Mouse (Mus musculus) heart, embryonic 14.5 days (tissue): ENCODE measurements around the gene Lysmd1. TPM values are rescaled to one million over a fixed set of nuclear protein-coding genes. Genes with fewer than 3 reads are reported as not detected.

Experiments used
- ATAC-seq: fragments of 200-750 bp; cut with Nextera tagmentation; 2 replicates; pipeline ENCODE4 v1.8.0; 2017; ENCODE audit warnings: low read depth, moderate TSS enrichment; ENCODE audit not compliant: insufficient number of reproducible peaks, insufficient read depth, low FRiP score
- H3K27ac ChIP-seq, 2 experiments: fragments of 200-500 bp in 1 of 2; fragments of 300-500 bp in 1 of 2; sonication (generic) in 1 of 2; replicated peaks in 1 of 2; 2 replicates each; pipeline ENCODE4 v1.5.1; 2012 to 2014; ENCODE audit warnings: low read depth in 2 of 2, low read length in 2 of 2, control low read depth in 1 of 2, mild to moderate bottlenecking in 1 of 2, mixed read lengths in 1 of 2; ENCODE audit not compliant: control insufficient read depth in 1 of 2, insufficient read depth in 1 of 2
- H3K27me3 ChIP-seq: fragments of 300-500 bp; sonication (generic); 2 replicates; pipeline ENCODE4 v1.6.1; 2014; ENCODE audit warnings: mild to moderate bottlenecking, low read length, control low read depth; ENCODE audit not compliant: control insufficient read depth, insufficient read depth
- H3K36me3 ChIP-seq: fragments of 300-500 bp; sonication (generic); 2 replicates; pipeline ENCODE4 v1.6.1; 2014; ENCODE audit warnings: mild to moderate bottlenecking, control low read depth, low read length, mixed read lengths; ENCODE audit not compliant: control insufficient read depth, insufficient read depth
- H3K4me1 ChIP-seq, 2 experiments: fragments of 200-500 bp in 1 of 2; fragments of 300-500 bp in 1 of 2; sonication (generic) in 1 of 2; 2 replicates each; pipeline ENCODE4 v1.6.1; 2012 to 2014; ENCODE audit warnings: low read length in 2 of 2, control low read depth in 1 of 2, mixed read lengths in 1 of 2; ENCODE audit not compliant: control insufficient read depth in 2 of 2, insufficient read depth in 2 of 2
- H3K4me2 ChIP-seq: fragments of 300-500 bp; sonication (generic); 2 replicates; pipeline ENCODE4 v1.6.1; 2014; ENCODE audit warnings: mild to moderate bottlenecking, low read length
- H3K4me3 ChIP-seq, 2 experiments: fragments of 200-500 bp in 1 of 2; fragments of 300-500 bp in 1 of 2; sonication (generic) in 1 of 2; 2 replicates each; pipeline ENCODE4 v1.5.1; 2012 to 2014; ENCODE audit warnings: low read length in 2 of 2, mild to moderate bottlenecking in 2 of 2, control low read depth in 1 of 2, low read depth in 1 of 2, moderate library complexity in 1 of 2; ENCODE audit not compliant: control insufficient read depth in 1 of 2, insufficient read depth in 1 of 2
- H3K9ac ChIP-seq: fragments of 300-500 bp; sonication (generic); 2 replicates; pipeline ENCODE4 v1.6.1; 2014; ENCODE audit warnings: mild to moderate bottlenecking, low read length
- H3K9me3 ChIP-seq: fragments of 300-500 bp; sonication (generic); 2 replicates; pipeline ENCODE4 v1.6.1; 2016; ENCODE audit warnings: low read length, control low read depth; ENCODE audit not compliant: control insufficient read depth
- WGBS: fragments of 180-500 bp; shearing (Covaris S2); extraction: QIAGEN DNeasy Blood & Tissue Kit; methylation state at CpG from one replicate; pipeline ENCODE4 v1.1.7; 2014; 5-methylcytosine and 5-hydroxymethylcytosine counted together
- polyA plus RNA-seq: library from polyadenylated mRNA; unstranded; fragments of >200 nt; fragmentation: Nextera tagmentation; extraction: Ambion mirVana; gene quantifications from 2 replicates; pipeline ENCODE4 v1.2.1, GENCODE M21; 2014

Gene Lysmd1
- polyA plus RNA-seq, 1 experiment from 2014 or later: 8.1 TPM

GRCm38 (mm10) chr3:95147924-95148323 lies 14.0 kb downstream of the Lysmd1 start:
- no peaks in the 10 kb centered on the region for H3K27me3 ChIP-seq
- WGBS: 61% methylated on average over 3 of the region's 3 CpGs
- H3K36me3 ChIP-seq: no peaks in the 10 kb centered on the region
- H3K4me1 ChIP-seq: no peaks in the 10 kb centered on the region
- no peak overlapping the region for H3K4me2 ChIP-seq
- no peak overlapping the region for H3K27ac ChIP-seq
- H3K9me3 ChIP-seq: no peaks in the 10 kb centered on the region
- H3K9ac ChIP-seq: no peak overlapping the region
- H3K4me3 ChIP-seq: no peak overlapping the region
- ATAC-seq: no peak

GRCm38 (mm10) chr3:95153874-95154273 lies 20.0 kb downstream of the Lysmd1 start:
- Histone ChIP-seq H3K9me3 (no peaks in the 10 kb centered on the region), H3K4me1 (no peaks in the 10 kb centered on the region), H3K4me2 (no peak overlapping the region), H3K9ac (no peak overlapping the region), H3K4me3 (no peak overlapping the region), H3K27ac (no peak overlapping the region), H3K27me3 (no peaks in the 10 kb centered on the region), H3K36me3 (no peaks in the 10 kb centered on the region)
- ATAC-seq: no peak
- 59% methylated on average over 4 of the region's 4 CpGs for WGBS

GRCm38 (mm10) chr3:95159511-95159986 lies 25.7 kb downstream of the Lysmd1 start:
- Histone ChIP-seq H3K9ac (peak overlapping the region; percentile 62), H3K27ac (no peak overlapping the region), H3K4me2 (peak overlapping the region; percentile 98), H3K9me3 (no peaks in the 10 kb centered on the region), H3K27me3 (no peaks in the 10 kb centered on the region; the same call in 1 of the 2 replicates), H3K4me1 (peaks cover 19 to 36% of the 10 kb centered on the region in 2 experiments), H3K4me3 (peak overlapping the region; percentile 78 to 85), H3K36me3 (no peaks in the 10 kb centered on the region)
- ATAC-seq: no peak
- 17% methylated on average over 8 of the region's 8 CpGs for WGBS

- H3K4me3 ChIP-seq: peak within 1 kb of the TSS; percentile 78 to 85
- H3K27ac ChIP-seq: no peak within 1 kb of the TSS
- H3K27me3 ChIP-seq: no peaks in the 10 kb centered on the region; the same call in 1 of the 2 replicates
- no peaks in the 10 kb centered on the region for H3K9me3 ChIP-seq
- under 1% methylated on average over 64 of the region's 66 CpGs for WGBS
- H3K9ac ChIP-seq: peak within 1 kb of the TSS; percentile 80
- peak within 1 kb of the TSS; percentile 98 for H3K4me2 ChIP-seq
- H3K4me1 ChIP-seq: peaks cover 20 to 39% of the 10 kb centered on the region in 2 experiments
- H3K36me3 ChIP-seq: no peaks in the 10 kb centered on the region
- peak; percentile 94 for ATAC-seq
These were observed 26.4 kb downstream of the Lysmd1 start, which contains the start of gene Sema6c for GRCm38 (mm10) chr3:95159987-95160963. Sema6c (plus strand) TSS chr3:95160457.

GRCm38 (mm10) chr3:95161041-95161551 lies 27.2 kb downstream of the Lysmd1 start:
- no peaks in the 10 kb centered on the region for H3K9me3 ChIP-seq
- H3K9ac ChIP-seq: peak overlapping the region; percentile 80
- H3K27me3 ChIP-seq: no peaks in the 10 kb centered on the region; the same call in 1 of the 2 replicates
- no peak; the same call in 1 of the 2 replicates for ATAC-seq
- H3K4me2 ChIP-seq: peak overlapping the region; percentile 98
- peak overlapping the region; percentile 78 to 85 for H3K4me3 ChIP-seq
- peaks cover 3% of the 10 kb centered on the region; the same call in 1 of the 2 replicates for H3K36me3 ChIP-seq
- no peak overlapping the region for H3K27ac ChIP-seq
- WGBS: 2% methylated on average over 30 of the region's 30 CpGs
- peaks cover 20 to 39% of the 10 kb centered on the region in 2 experiments for H3K4me1 ChIP-seq

GRCm38 (mm10) chr3:95161618-95162344 lies 27.9 kb downstream of the Lysmd1 start:
- H3K4me1 ChIP-seq: peaks cover 20 to 39% of the 10 kb centered on the region in 2 experiments
- no peaks in the 10 kb centered on the region for H3K9me3 ChIP-seq
- H3K4me2 ChIP-seq: peak overlapping the region; percentile 98
- H3K4me3 ChIP-seq: peak overlapping the region; percentile 78 to 85
- H3K9ac ChIP-seq: peak overlapping the region; percentile 80
- H3K36me3 ChIP-seq: peaks cover 6% of the 10 kb centered on the region; the same call in 1 of the 2 replicates
- ATAC-seq: no peak
- WGBS: 21% methylated on average over 9 of the region's 9 CpGs
- no peak overlapping the region for H3K27ac ChIP-seq
- H3K27me3 ChIP-seq: no peaks in the 10 kb centered on the region; the same call in 1 of the 2 replicates

- peaks cover 6% of the 10 kb centered on the region; the same call in 1 of the 2 replicates for H3K36me3 ChIP-seq
- no peak for ATAC-seq
- peak overlapping the region; percentile 98 for H3K4me2 ChIP-seq
- no peaks in the 10 kb centered on the region for H3K9me3 ChIP-seq
- H3K9ac ChIP-seq: no peak overlapping the region
- 28% methylated on average over 2 of the region's 2 CpGs for WGBS
- H3K4me3 ChIP-seq: no peak overlapping the region
- no peaks in the 10 kb centered on the region; the same call in 1 of the 2 replicates for H3K27me3 ChIP-seq
- H3K27ac ChIP-seq: no peak overlapping the region
- peaks cover 20 to 39% of the 10 kb centered on the region in 2 experiments for H3K4me1 ChIP-seq
These were observed 28.4 kb downstream of the Lysmd1 start for GRCm38 (mm10) chr3:95162345-95162628.
